Mouse (Mus musculus) liver, embryonic 14.5 days (tissue): ENCODE measurements around the gene Ripply3.

Experiments used
- CTCF ChIP-seq: IDR thresholded peaks from 2 replicates; pipeline ENCODE4 v1.5.1; 2016; ENCODE audit warnings: antibody characterized with exemption, low read depth, control low read depth
- EP300 ChIP-seq: IDR thresholded peaks from 2 replicates; pipeline ENCODE4 v1.6.1; 2016; ENCODE audit warnings: antibody characterized with exemption, low read depth

- TF ChIP-seq CTCF, result no peak
- TF ChIP-seq EP300, result no peak
These were observed 41.5 kb downstream of the Ripply3 start for GRCm38 (mm10) chr16:94369596-94370172.
